8 mouse cellular contexts compared by ENCODE assay signal in genomic region chr6:31159240-31159639, GRCm38 (mm10).
DNase-seq lines count a peak whose midpoint lies in the region; ATAC-seq and TF ChIP-seq lines count a peak whose summit lies in the region.

No protein-coding gene starts in this region.

- H3K4me2 ChIP-seq in heart, embryonic 16.5 days (ENCODE audit: low read depth, low read length): peak overlapping the region; percentile 28; the same call in 1 of the 2 replicates
- no peak overlapping the region for H3K4me2 ChIP-seq in forebrain, postnatal 0 days (ENCODE audit: low read depth)

- ATAC-seq in heart, embryonic 16.5 days (replicated peaks; ENCODE audit: extremely low read depth, insufficient read depth, low FRiP score): no peak
- no peak for ATAC-seq in forebrain, postnatal 0 days
- ATAC-seq in megakaryocyte, adult 5-6 weeks (ENCODE audit: poor library complexity, severe bottlenecking): peak; percentile 50

- no peak overlapping the region for H3K27ac ChIP-seq in heart, embryonic 16.5 days (ENCODE audit: low read length)
- peak overlapping the region; percentile 95 for H3K27ac ChIP-seq in MEL (ENCODE audit: control insufficient read depth, low read depth, low read length)
- no peak overlapping the region for H3K27ac ChIP-seq in forebrain, postnatal 0 days (ENCODE audit: low read depth, low read length)

- no peaks in the 10 kb centered on the region for H3K27me3 ChIP-seq in heart, embryonic 16.5 days (ENCODE audit: control insufficient read depth, insufficient read depth, low read length)
- no peaks in the 10 kb centered on the region for H3K27me3 ChIP-seq in MEL (ENCODE audit: control insufficient read depth in 1 of 2, insufficient read depth in 2 of 2, low read length in 2 of 2)
- H3K27me3 ChIP-seq in forebrain, postnatal 0 days (ENCODE audit: insufficient read depth, low read length): no peaks in the 10 kb centered on the region

- H3K4me1 ChIP-seq in heart, embryonic 16.5 days (ENCODE audit: control insufficient read depth, insufficient read depth, low read length): peaks cover 15% of the 10 kb centered on the region
- peaks cover 2 to 19% of the 10 kb centered on the region in 2 experiments for H3K4me1 ChIP-seq in MEL (ENCODE audit: control insufficient read depth in 1 of 2, insufficient read depth in 2 of 2, low read length in 2 of 2)
- H3K4me1 ChIP-seq in forebrain, postnatal 0 days (ENCODE audit: insufficient read depth): peaks cover 12% of the 10 kb centered on the region; the same call in 1 of the 2 replicates

- 0 out of 2 replicates have a peak overlapping the region, but pooled peaks have one; percentile 8 for H3K9ac ChIP-seq in heart, embryonic 16.5 days (ENCODE audit: low read length)
- peak overlapping the region; percentile 84 for H3K9ac ChIP-seq in MEL (ENCODE audit: control insufficient read depth, low read depth, low read length, poor library complexity, severe bottlenecking)
- H3K9ac ChIP-seq in forebrain, postnatal 0 days: no peak overlapping the region

- DNase-seq in heart, adult 8-10 months (ENCODE audit: low spot score): no peak
- DNase-seq in MEL (ENCODE audit: low read depth, low spot score): peak; percentile 96
- peak; percentile 17 for DNase-seq in forebrain, postnatal 0 days
- DNase-seq in left cerebral cortex, postnatal 10 days (ENCODE audit: extremely low spot score in 1 of 2, low spot score in 2 of 2): no peak
- no peak for DNase-seq in layer of hippocampus, adult 9-11 months
- DNase-seq in retina, embryonic 14.5 days (ENCODE audit: low spot score): no peak

- TF ChIP-seq CTCF in MEL (IDR thresholded peaks at IDR 0.05 in 2 of 3, conservative IDR thresholded peaks at IDR 0.05 in 1 of 3; ENCODE audit: control insufficient read depth in 1 of 3, insufficient read depth in 1 of 3, low read depth in 2 of 3, low read length in 3 of 3, poor library complexity in 1 of 3, severe bottlenecking in 1 of 3): no peak
- TF ChIP-seq CTCF in forebrain, postnatal 0 days (IDR thresholded peaks at IDR 0.05; ENCODE audit: low read depth): no peak

- H3K79me2 ChIP-seq in MEL (ENCODE audit: control insufficient read depth, insufficient read depth, low read length, poor library complexity): peaks cover 2% of the 10 kb centered on the region; the same call in 1 of the 2 replicates

- H3K36me3 ChIP-seq in heart, embryonic 16.5 days (ENCODE audit: control insufficient read depth, insufficient read depth): no peaks in the 10 kb centered on the region
- H3K36me3 ChIP-seq in MEL (ENCODE audit: control insufficient read depth in 1 of 2, insufficient read depth in 2 of 2, low read length in 2 of 2): peaks cover 0 to 18% of the 10 kb centered on the region in 2 experiments; a peak in 2 of 4 replicates
- H3K36me3 ChIP-seq in forebrain, postnatal 0 days (ENCODE audit: insufficient read depth): no peaks in the 10 kb centered on the region

- intact Hi-C loops in left cerebral cortex, postnatal 10 days (cut with DNase I): loop anchor here (5.0 kb wide), 1 partner anchor 82 kb away; no protein-coding TSS in a partner anchor

- 44% methylated on average over 8 of the region's 8 CpGs for WGBS in heart, embryonic 16.5 days
- WGBS in forebrain, postnatal 0 days: 31% methylated on average over 8 of the region's 8 CpGs

- TF ChIP-seq POLR2A in MEL (IDR thresholded peaks at IDR 0.05; ENCODE audit: control insufficient read depth in 1 of 2, insufficient read depth in 1 of 2, low read depth in 1 of 2, low read length in 2 of 2, poor library complexity in 1 of 2): peak; percentile 47 to 85; a peak in 2 of 4 replicates

- TF ChIP-seq EP300 in MEL (IDR thresholded peaks at IDR 0.05; ENCODE audit: low read depth in 1 of 2, low read length in 2 of 2): peak in 1 of 2 experiments; percentile 57; a peak in 1 of 4 replicates

- H3K4me3 ChIP-seq in heart, embryonic 16.5 days (ENCODE audit: low read length): no peak overlapping the region
- H3K4me3 ChIP-seq in MEL (ENCODE audit: control insufficient read depth in 1 of 2, insufficient read depth in 1 of 2, low read depth in 2 of 2, low read length in 2 of 2): peak overlapping the region; percentile 34 to 61
- H3K4me3 ChIP-seq in forebrain, postnatal 0 days (ENCODE audit: low read depth, low read length): no peak overlapping the region

- H3K9me3 ChIP-seq in heart, embryonic 16.5 days (replicated peaks; ENCODE audit: control insufficient read depth, low read length): no peaks in the 10 kb centered on the region
- no peaks in the 10 kb centered on the region for H3K9me3 ChIP-seq in MEL (replicated peaks; ENCODE audit: insufficient read depth, low read length)
- H3K9me3 ChIP-seq in forebrain, postnatal 0 days (ENCODE audit: low read length): no peaks in the 10 kb centered on the region

- TF ChIP-seq RAD21 in MEL (IDR thresholded peaks at IDR 0.05; ENCODE audit: low read depth, low read length): no peak

TF ChIP-seq in MEL, 35 proteins besides CTCF, POLR2A, EP300 and RAD21:
- TF ChIP-seq MEF2A (IDR thresholded peaks at IDR 0.05; ENCODE audit: extremely low read depth, insufficient replicate concordance, low read depth, low read length, poor library complexity, severe bottlenecking) (no peak), SMC3 (IDR thresholded peaks at IDR 0.05; ENCODE audit: low read depth, low read length) (no peak), TCF12 (IDR thresholded peaks at IDR 0.05; ENCODE audit: low read depth, low read length) (peak; percentile 36; the same call in 1 of the 2 replicates), CHD1 (IDR thresholded peaks at IDR 0.05; ENCODE audit: low read depth, low read length) (peak; percentile 7; the same call in 1 of the 2 replicates), NELFE (IDR thresholded peaks at IDR 0.05; ENCODE audit: low read depth, low read length) (peak; percentile 75), GABPA (IDR thresholded peaks at IDR 0.05; ENCODE audit: low read depth, low read length) (no peak), MYC (IDR thresholded peaks at IDR 0.05; ENCODE audit: low read depth, low read length) (peak; percentile 99), MAX (IDR thresholded peaks at IDR 0.05; ENCODE audit: low read length) (peak; percentile 97), BHLHE40 (IDR thresholded peaks at IDR 0.05; ENCODE audit: borderline replicate concordance, low read depth, low read length) (no peak), ZNF384 (IDR thresholded peaks at IDR 0.05; ENCODE audit: low read depth, low read length) (peak; percentile 93), MAZ (IDR thresholded peaks at IDR 0.05; ENCODE audit: low read depth, low read length) (no peak), ZMIZ1 (IDR thresholded peaks at IDR 0.05; ENCODE audit: low read depth, low read length) (no peak), NRF1 (IDR thresholded peaks at IDR 0.05; ENCODE audit: insufficient read depth, low read depth, low read length, poor library complexity, severe bottlenecking) (no peak), ETS1 (IDR thresholded peaks at IDR 0.05; ENCODE audit: low read depth, low read length) (peak; percentile 64), GATA1 (IDR thresholded peaks at IDR 0.05; ENCODE audit: low read depth, low read length) (no peak; the same call in 1 of the 2 replicates), TBP (IDR thresholded peaks at IDR 0.05; ENCODE audit: low read depth, low read length) (peak; percentile 81), JUND (IDR thresholded peaks at IDR 0.05; ENCODE audit: low read depth, low read length) (no peak), MYB (IDR thresholded peaks at IDR 0.05; ENCODE audit: low read depth, low read length) (no peak), POLR2AphosphoS5 (IDR thresholded peaks at IDR 0.05; ENCODE audit: borderline replicate concordance, low read depth, low read length) (no peak), UBTF (IDR thresholded peaks at IDR 0.05; ENCODE audit: borderline replicate concordance, insufficient read depth, low read depth, low read length) (no peak), ZKSCAN1 (IDR thresholded peaks at IDR 0.05; ENCODE audit: low read depth, low read length) (no peak), KAT2A (conservative IDR thresholded peaks at IDR 0.05; ENCODE audit: low read depth, low read length) (no peak), HCFC1 (IDR thresholded peaks at IDR 0.05; ENCODE audit: low read depth, low read length) (peak; percentile 42; the same call in 1 of the 2 replicates), MXI1 (IDR thresholded peaks at IDR 0.05; ENCODE audit: low read depth, low read length) (peak; percentile 100), MAFK (IDR thresholded peaks at IDR 0.05; ENCODE audit: borderline replicate concordance, low read depth, low read length) (0 out of 2 replicates have a peak, but pooled peaks have one; percentile 20), USF2 (IDR thresholded peaks at IDR 0.05; ENCODE audit: borderline replicate concordance in 1 of 2, insufficient read depth in 1 of 2, low read depth in 1 of 2, low read length in 2 of 2) (no peak), USF1 (IDR thresholded peaks at IDR 0.05; ENCODE audit: low read depth, low read length) (peak; percentile 66), ELF1 (IDR thresholded peaks at IDR 0.05; ENCODE audit: low read depth, low read length) (no peak), SIN3A (IDR thresholded peaks at IDR 0.05; ENCODE audit: low read length) (peak; percentile 95), ZC3H11A (IDR thresholded peaks at IDR 0.05; ENCODE audit: low read depth, low read length) (no peak), POLR2AphosphoS2 (IDR thresholded peaks at IDR 0.05; ENCODE audit: low read length) (0 out of 2 replicates have a peak, but pooled peaks have one; percentile 31), CHD2 (IDR thresholded peaks at IDR 0.05; ENCODE audit: low read length) (no peak; the same call in 1 of the 2 replicates), TAL1 (IDR thresholded peaks at IDR 0.05; ENCODE audit: low read length) (no peak), RCOR1 (IDR thresholded peaks at IDR 0.05; ENCODE audit: low read depth, low read length) (no peak; the same call in none of the 2 replicates), E2F4 (IDR thresholded peaks at IDR 0.05; ENCODE audit: borderline replicate concordance, low read depth, low read length) (no peak)

Comparison
In these comparisons a context has a peak if more than half of its experiments do, and no peak if none do; other contexts are left out.
1. H3K4me3 ChIP-seq: peak in MEL (2 of 2); none in heart, embryonic 16.5 days (single experiment) and forebrain, postnatal 0 days (single experiment).
2. DNase-seq: peak in MEL (single experiment) and forebrain, postnatal 0 days (single experiment); none in heart, adult 8-10 months (single experiment), left cerebral cortex, postnatal 10 days (0 of 2), layer of hippocampus, adult 9-11 months (single experiment) and retina, embryonic 14.5 days (single experiment).